Mouse (Mus musculus): ENCODE results near the gene Cel. TPM values are rescaled to one million over a fixed set of nuclear protein-coding genes. Genes with fewer than 3 reads are reported as not detected.

The Cel gene
- total and polyA plus RNA-seq, 2 experiments from 2014 or later, result not detected

GRCm38 (mm10) chr2:28599569-28599900 is 36.3 kb upstream of the Cel start:
- Histone ChIP-seq H3K27me3 (ENCODE audit: insufficient read depth, low read length) (no peaks in the 10 kb centered on the region), H3K27ac (ENCODE audit: low read depth, low read length) (no peak overlapping the region), H3K4me1 (ENCODE audit: insufficient read depth, low read length) (no peaks in the 10 kb centered on the region), H3K4me2 (ENCODE audit: low read depth, low read length, poor library complexity, severe bottlenecking) (no peak overlapping the region), H3K36me3 (ENCODE audit: insufficient read depth, low read length) (no peaks in the 10 kb centered on the region), H3K9ac (replicated peaks; ENCODE audit: low read length, poor library complexity, severe bottlenecking) (no peak overlapping the region), H3K9me3 (ENCODE audit: low read length) (no peaks in the 10 kb centered on the region), H3K4me3 (ENCODE audit: low read depth, low read length) (no peak overlapping the region)
- 80% methylated on average over 6 of the region's 6 CpGs for WGBS
- DNase-seq (ENCODE audit: low spot score) (no peak), ATAC-seq (ENCODE audit: low FRiP score) (no peak)
- TF ChIP-seq CTCF (IDR thresholded peaks at IDR 0.05), result no peak

DNA sequence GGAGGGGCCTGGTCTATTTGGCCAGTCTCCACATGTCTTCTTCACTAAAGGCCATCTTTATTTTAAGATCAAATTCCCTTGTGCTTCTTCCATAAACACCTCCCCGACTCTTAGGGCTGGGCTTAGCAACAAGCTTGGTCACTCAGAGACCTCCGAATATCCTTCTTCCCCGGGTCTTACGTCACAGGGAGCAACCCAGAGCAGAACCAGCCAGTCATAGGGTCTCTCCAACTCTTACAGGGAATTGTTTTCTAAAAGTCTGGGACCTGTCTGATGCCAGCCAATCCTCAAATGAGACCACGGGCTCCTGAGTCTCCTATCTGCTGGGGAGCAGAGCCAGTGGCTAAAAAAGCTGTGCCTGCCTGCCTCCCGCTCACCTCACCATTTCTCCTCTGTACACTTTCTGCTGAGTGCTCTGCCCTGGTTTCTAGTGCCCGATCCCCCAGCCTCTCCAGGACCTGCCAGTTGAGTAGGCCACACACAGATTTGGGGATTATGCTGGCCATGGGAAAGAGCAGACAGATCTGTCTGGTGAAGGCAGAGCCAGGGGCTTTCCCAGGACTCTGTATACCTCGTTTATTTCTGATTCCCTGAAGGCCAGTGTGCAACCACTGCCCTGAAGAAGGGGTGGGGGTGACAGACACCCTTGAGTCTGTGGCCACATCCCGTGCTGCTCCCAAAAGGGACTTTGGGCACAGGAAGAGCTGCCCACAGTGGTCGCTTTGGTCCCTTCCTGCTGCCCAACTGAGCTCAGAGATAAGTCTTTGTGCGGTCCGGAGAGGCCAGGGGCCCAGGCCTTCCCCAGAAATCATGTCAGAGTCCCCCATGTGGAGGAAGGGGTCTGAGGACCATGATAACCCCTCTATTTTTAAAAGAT is 35.7 kb upstream of the Cel start:
- Histone ChIP-seq H3K36me3 (ENCODE audit: insufficient read depth, low read length) (no peaks in the 10 kb centered on the region), H3K9ac (replicated peaks; ENCODE audit: low read length, poor library complexity, severe bottlenecking) (no peak overlapping the region), H3K9me3 (ENCODE audit: low read length) (no peaks in the 10 kb centered on the region), H3K27me3 (ENCODE audit: insufficient read depth, low read length) (no peaks in the 10 kb centered on the region), H3K4me2 (ENCODE audit: low read depth, low read length, poor library complexity, severe bottlenecking) (no peak overlapping the region), H3K27ac (ENCODE audit: low read depth, low read length) (no peak overlapping the region), H3K4me1 (ENCODE audit: insufficient read depth, low read length) (no peaks in the 10 kb centered on the region), H3K4me3 (ENCODE audit: low read depth, low read length) (no peak overlapping the region)
- DNase-seq (ENCODE audit: low spot score) (no peak), ATAC-seq (ENCODE audit: low FRiP score) (no peak)
- 63% methylated on average over 12 of the region's 12 CpGs for WGBS
- TF ChIP-seq CTCF (IDR thresholded peaks at IDR 0.05), result no peak

GRCm38 (mm10) chr2:28597733-28598547 is 34.7 kb upstream of the Cel start:
- ATAC-seq (ENCODE audit: low FRiP score) (no peak; the same call in 1 of the 2 replicates), DNase-seq (ENCODE audit: low spot score) (no peak)
- Histone ChIP-seq H3K4me1 (ENCODE audit: insufficient read depth, low read length) (no peaks in the 10 kb centered on the region), H3K9me3 (ENCODE audit: low read length) (no peaks in the 10 kb centered on the region), H3K4me3 (ENCODE audit: low read depth, low read length) (no peak overlapping the region), H3K36me3 (ENCODE audit: insufficient read depth, low read length) (no peaks in the 10 kb centered on the region), H3K4me2 (ENCODE audit: low read depth, low read length, poor library complexity, severe bottlenecking) (no peak overlapping the region), H3K27ac (ENCODE audit: low read depth, low read length) (no peak overlapping the region), H3K9ac (replicated peaks; ENCODE audit: low read length, poor library complexity, severe bottlenecking) (no peak overlapping the region), H3K27me3 (ENCODE audit: insufficient read depth, low read length) (no peaks in the 10 kb centered on the region)
- 69% methylated on average over 7 of the region's 7 CpGs for WGBS
- TF ChIP-seq CTCF (IDR thresholded peaks at IDR 0.05), result no peak

DNA sequence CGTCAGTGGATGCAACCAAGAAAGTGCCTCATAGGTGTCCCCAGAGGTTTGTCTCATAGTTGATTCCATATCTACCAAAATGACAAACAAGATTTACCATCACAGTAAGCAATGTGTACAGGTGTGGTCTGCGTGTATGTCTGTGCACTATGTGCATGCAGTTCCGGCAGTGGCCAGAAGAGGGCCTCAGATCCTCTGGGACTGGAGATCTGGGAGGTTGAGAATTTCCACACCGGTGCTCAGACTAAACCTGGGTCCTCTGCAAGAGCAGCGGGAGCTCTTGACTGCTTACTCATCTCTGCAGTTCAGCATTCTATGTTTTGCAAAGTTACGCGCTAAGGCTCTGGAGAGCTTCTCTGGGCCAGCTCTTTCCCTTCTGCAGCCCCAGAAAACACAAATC is 33.8 kb upstream of the Cel start:
- DNase-seq (ENCODE audit: low spot score) (no peak), ATAC-seq (ENCODE audit: low FRiP score) (no peak)
- Histone ChIP-seq H3K4me1 (ENCODE audit: insufficient read depth, low read length) (no peaks in the 10 kb centered on the region), H3K36me3 (ENCODE audit: insufficient read depth, low read length) (no peaks in the 10 kb centered on the region), H3K4me3 (ENCODE audit: low read depth, low read length) (no peak overlapping the region), H3K4me2 (ENCODE audit: low read depth, low read length, poor library complexity, severe bottlenecking) (no peak overlapping the region), H3K27ac (ENCODE audit: low read depth, low read length) (no peak overlapping the region), H3K27me3 (ENCODE audit: insufficient read depth, low read length) (no peaks in the 10 kb centered on the region), H3K9me3 (ENCODE audit: low read length) (no peaks in the 10 kb centered on the region), H3K9ac (replicated peaks; ENCODE audit: low read length, poor library complexity, severe bottlenecking) (no peak overlapping the region)
- TF ChIP-seq CTCF (IDR thresholded peaks at IDR 0.05), result peak; percentile 47
- WGBS, result 87% methylated on average over 7 of the region's 7 CpGs

DNA sequence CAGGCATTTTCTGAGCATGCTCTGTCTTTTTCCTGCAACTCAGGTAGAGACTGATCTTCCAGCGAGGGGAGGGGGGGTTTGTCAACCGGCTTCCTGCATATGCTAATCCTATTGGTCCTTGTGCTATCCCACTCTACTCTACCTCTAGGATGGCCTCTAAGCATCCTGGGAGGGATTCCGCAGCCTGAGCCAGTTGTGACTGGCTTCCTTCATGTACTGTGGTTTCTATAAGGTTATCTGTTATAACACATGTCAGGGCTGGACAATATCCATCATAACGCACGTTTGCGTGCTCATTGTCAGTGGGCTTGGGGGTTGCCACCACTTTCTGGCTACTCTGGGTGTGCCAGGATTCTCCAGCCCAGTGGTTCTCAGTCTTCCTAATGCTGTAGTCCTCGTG is 32.8 kb upstream of the Cel start:
- Histone ChIP-seq H3K27me3 (ENCODE audit: insufficient read depth, low read length) (no peaks in the 10 kb centered on the region), H3K4me2 (ENCODE audit: low read depth, low read length, poor library complexity, severe bottlenecking) (no peak overlapping the region), H3K9ac (replicated peaks; ENCODE audit: low read length, poor library complexity, severe bottlenecking) (no peak overlapping the region), H3K36me3 (ENCODE audit: insufficient read depth, low read length) (no peaks in the 10 kb centered on the region), H3K27ac (ENCODE audit: low read depth, low read length) (no peak overlapping the region), H3K4me3 (ENCODE audit: low read depth, low read length) (no peak overlapping the region), H3K4me1 (ENCODE audit: insufficient read depth, low read length) (no peaks in the 10 kb centered on the region), H3K9me3 (ENCODE audit: low read length) (no peaks in the 10 kb centered on the region)
- ATAC-seq (ENCODE audit: low FRiP score), result no peak
- no peak for TF ChIP-seq CTCF (IDR thresholded peaks at IDR 0.05)
- DNase-seq (ENCODE audit: low spot score), result no peak
- 87% methylated on average over 7 of the region's 7 CpGs for WGBS

DNA sequence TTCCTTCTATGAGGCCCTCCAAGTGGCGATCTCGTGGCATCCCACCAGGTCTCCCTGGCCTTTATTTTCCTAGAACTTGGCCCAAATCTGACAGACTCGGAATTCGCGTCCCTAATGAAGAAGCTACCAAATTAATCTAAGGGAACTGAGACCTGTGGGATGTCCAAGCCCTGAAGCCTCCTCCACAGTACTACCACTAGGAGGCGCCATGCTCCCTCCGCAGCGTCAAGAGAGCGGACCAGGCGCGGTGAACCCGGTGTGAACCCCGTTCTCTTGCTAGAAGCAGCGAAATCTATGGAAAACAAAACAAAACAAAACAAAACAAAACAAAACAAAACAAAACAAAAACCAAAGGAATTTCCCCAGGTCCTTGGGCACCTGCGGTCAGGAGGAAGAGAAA is 29.6 kb upstream of the Cel start:
- DNase-seq (ENCODE audit: low spot score) (peak; percentile 51), ATAC-seq (ENCODE audit: low FRiP score) (no peak)
- Histone ChIP-seq H3K27me3 (ENCODE audit: insufficient read depth, low read length) (no peaks in the 10 kb centered on the region), H3K9me3 (ENCODE audit: low read length) (no peaks in the 10 kb centered on the region), H3K4me2 (ENCODE audit: low read depth, low read length, poor library complexity, severe bottlenecking) (no peak overlapping the region), H3K36me3 (ENCODE audit: insufficient read depth, low read length) (no peaks in the 10 kb centered on the region), H3K4me1 (ENCODE audit: insufficient read depth, low read length) (no peaks in the 10 kb centered on the region), H3K4me3 (ENCODE audit: low read depth, low read length) (no peak overlapping the region), H3K27ac (ENCODE audit: low read depth, low read length) (no peak overlapping the region), H3K9ac (replicated peaks; ENCODE audit: low read length, poor library complexity, severe bottlenecking) (no peak overlapping the region)
- peak; percentile 80 for TF ChIP-seq CTCF (IDR thresholded peaks at IDR 0.05)
- 7% methylated on average over 15 of the region's 15 CpGs for WGBS

Measured in midbrain, postnatal 0 days (tissue).